Mouse (Mus musculus): ENCODE data around the gene Gm12184. TPM values are rescaled to one million over a fixed set of nuclear protein-coding genes. Genes with fewer than 3 reads are reported as not detected.

Gm12184 gene
- total RNA-seq, 2 experiments from 2014 or later = 2.6 to 3.0 TPM

GRCm38 (mm10) chr11:48788311-48789089 is 38.0 kb downstream of the Gm12184 start:
- intact Hi-C loops (cut with DNase I) = loop anchor here (5.0 kb wide), 1 partner anchor 314 kb away; no protein-coding TSS in a partner anchor
- peak; percentile 77 to 84 for DNase-seq

GRCm38 (mm10) chr11:48787455-48788211 is 38.8 kb downstream of the Gm12184 start:
- intact Hi-C loops (cut with DNase I) = loop anchor here (5.0 kb wide), 1 partner anchor 315 kb away; no protein-coding TSS in a partner anchor
- DNase-seq = peak; percentile 34 to 44

GRCm38 (mm10) chr11:48782243-48782642 is 44.2 kb downstream of the Gm12184 start:
- intact Hi-C loops (cut with DNase I) = no loop called here
- no peak for DNase-seq

GRCm38 (mm10) chr11:48779450-48779849 is 47.0 kb downstream of the Gm12184 start:
- DNase-seq = peak in 1 of 2 experiments; percentile 41
- intact Hi-C loops (cut with DNase I) = no loop called here

- intact Hi-C loops (cut with DNase I) = no loop called here
- DNase-seq = no peak
These were observed 49.2 kb downstream of the Gm12184 start for GRCm38 (mm10) chr11:48777303-48777702.

GRCm38 (mm10) chr11:48776664-48777063 is 49.8 kb downstream of the Gm12184 start:
- intact Hi-C loops (cut with DNase I) = no loop called here
- DNase-seq = no peak

- intact Hi-C loops (cut with DNase I) = no loop called here
- DNase-seq = peak; percentile 36 to 74
These were observed 51.0 kb downstream of the Gm12184 start for GRCm38 (mm10) chr11:48775483-48775882.

Other genes starting within 250 kb of the Gm12184 start
- gene Rack1, start 26.3 kb downstream of the Gm12184 start, total RNA-seq (2021) = 100 to 1,000 TPM; 400 to 478 TPM
- gene Trim41, start 9.3 kb downstream of the Gm12184 start, total RNA-seq (2021) = 10 to 100 TPM; 26.4 to 27.0 TPM
- 10 to 100 TPM; 23.4 to 23.9 TPM for gene Trim7, start 515 bp downstream of the Gm12184 start, total RNA-seq (2021)
- 1 to 10 TPM; 7.1 to 7.2 TPM for gene Irgm1, start 45.0 kb upstream of the Gm12184 start, total RNA-seq (2021)
- gene Gm5431, start 75.6 kb upstream of the Gm12184 start, total RNA-seq (2021) = 1 to 10 TPM in 1 of 2 experiments, under 1 TPM in 1; 0.85 to 1.3 TPM
- 1 to 10 TPM; 2.0 to 2.8 TPM for gene Psme2b, start 119.5 kb upstream of the Gm12184 start, total RNA-seq (2021)
- gene Olfr56, start 152.2 kb upstream of the Gm12184 start, total RNA-seq (2021) = under 1 TPM in 1 of 2 experiments, not detected in 1; 0.17 TPM
- 1 to 10 TPM; 4.0 to 4.4 TPM for gene 9930111J21Rik1, start 152.7 kb upstream of the Gm12184 start, total RNA-seq (2021)
- gene Gm12185, start 165.6 kb upstream of the Gm12184 start, total RNA-seq (2021) = under 1 TPM; 0.45 to 0.61 TPM
- under 1 TPM; 0.91 to 1.00 TPM for gene Tgtp1, start 167.5 kb upstream of the Gm12184 start, total RNA-seq (2021)
- gene 9930111J21Rik2, start 224.6 kb upstream of the Gm12184 start, total RNA-seq (2021) = 1 to 10 TPM; 5.2 to 6.6 TPM
- gene Tgtp2, start 237.6 kb upstream of the Gm12184 start, total RNA-seq (2021) = under 1 TPM; 0.14 to 0.46 TPM
- gene Ifi47, start 249.9 kb upstream of the Gm12184 start, total RNA-seq (2021) = 1 to 10 TPM; 2.4 to 3.4 TPM

All from heart, postnatal 14 days (tissue).